Mouse (Mus musculus) cerebellum, adult 11 months (tissue): ENCODE measurements around the gene Rprd1b.

Source experiments
- DNase-seq: peaks from one replicate; pipeline ENCODE4 v3.0.0; 2022

Rprd1b gene

GRCm38 (mm10) chr2:158152685-158153309 is 124.5 kb downstream of the Rprd1b start:
- DNase-seq = no peak

GRCm38 (mm10) chr2:158153728-158154343 is 125.5 kb downstream of the Rprd1b start:
- DNase-seq = no peak

GRCm38 (mm10) chr2:158154641-158155040 is 126.3 kb downstream of the Rprd1b start:
- DNase-seq = no peak

GRCm38 (mm10) chr2:158155101-158155500 is 126.8 kb downstream of the Rprd1b start:
- DNase-seq = no peak

GRCm38 (mm10) chr2:158155615-158156014 is 127.3 kb downstream of the Rprd1b start:
- DNase-seq = no peak

- no peak for DNase-seq
Measured at GRCm38 (mm10) chr2:158156487-158156886, 128.2 kb downstream of the Rprd1b start.

- DNase-seq = no peak
Measured at GRCm38 (mm10) chr2:158157654-158158053, 129.4 kb downstream of the Rprd1b start.

- no peak for DNase-seq
Measured at GRCm38 (mm10) chr2:158159376-158160235, 131.3 kb downstream of the Rprd1b start.

- DNase-seq = no peak
Measured at GRCm38 (mm10) chr2:158161761-158162160, 133.5 kb downstream of the Rprd1b start.

GRCm38 (mm10) chr2:158163034-158163433 is 134.7 kb downstream of the Rprd1b start:
- DNase-seq = no peak

GRCm38 (mm10) chr2:158165776-158166175 is 137.5 kb downstream of the Rprd1b start:
- no peak for DNase-seq

- DNase-seq = no peak
Measured at GRCm38 (mm10) chr2:158166628-158167027, 138.3 kb downstream of the Rprd1b start.

GRCm38 (mm10) chr2:158167496-158168205 is 139.4 kb downstream of the Rprd1b start:
- no peak for DNase-seq

- no peak for DNase-seq
Measured at GRCm38 (mm10) chr2:158168741-158169211, 140.5 kb downstream of the Rprd1b start.

GRCm38 (mm10) chr2:158169351-158169750 is 141.1 kb downstream of the Rprd1b start:
- DNase-seq = no peak

GRCm38 (mm10) chr2:158169771-158170170 is 141.5 kb downstream of the Rprd1b start:
- DNase-seq = no peak

GRCm38 (mm10) chr2:158170394-158170793 is 142.1 kb downstream of the Rprd1b start:
- no peak for DNase-seq

- DNase-seq = no peak
Measured at GRCm38 (mm10) chr2:158174438-158174837, 146.1 kb downstream of the Rprd1b start.

- no peak for DNase-seq
Measured at GRCm38 (mm10) chr2:158174958-158175357, 146.7 kb downstream of the Rprd1b start.

- DNase-seq = no peak
Measured at GRCm38 (mm10) chr2:158175433-158175832, 147.1 kb downstream of the Rprd1b start.

GRCm38 (mm10) chr2:158176763-158177162 is 148.5 kb downstream of the Rprd1b start:
- no peak for DNase-seq

- DNase-seq = no peak
Measured at GRCm38 (mm10) chr2:158177574-158177973, 149.3 kb downstream of the Rprd1b start.

- DNase-seq = no peak
Measured at GRCm38 (mm10) chr2:158178139-158178538, 149.8 kb downstream of the Rprd1b start.
